Mouse (Mus musculus): ENCODE data around the gene H2afj. TPM values are rescaled to one million over a fixed set of nuclear protein-coding genes. Genes with fewer than 3 reads are reported as not detected.
A peak's percentile ranks its signal among the peaks of the same experiment; 100 is the strongest.

Gene H2afj
- polyA plus RNA-seq, 1 experiment: 1,079 TPM

DNA sequence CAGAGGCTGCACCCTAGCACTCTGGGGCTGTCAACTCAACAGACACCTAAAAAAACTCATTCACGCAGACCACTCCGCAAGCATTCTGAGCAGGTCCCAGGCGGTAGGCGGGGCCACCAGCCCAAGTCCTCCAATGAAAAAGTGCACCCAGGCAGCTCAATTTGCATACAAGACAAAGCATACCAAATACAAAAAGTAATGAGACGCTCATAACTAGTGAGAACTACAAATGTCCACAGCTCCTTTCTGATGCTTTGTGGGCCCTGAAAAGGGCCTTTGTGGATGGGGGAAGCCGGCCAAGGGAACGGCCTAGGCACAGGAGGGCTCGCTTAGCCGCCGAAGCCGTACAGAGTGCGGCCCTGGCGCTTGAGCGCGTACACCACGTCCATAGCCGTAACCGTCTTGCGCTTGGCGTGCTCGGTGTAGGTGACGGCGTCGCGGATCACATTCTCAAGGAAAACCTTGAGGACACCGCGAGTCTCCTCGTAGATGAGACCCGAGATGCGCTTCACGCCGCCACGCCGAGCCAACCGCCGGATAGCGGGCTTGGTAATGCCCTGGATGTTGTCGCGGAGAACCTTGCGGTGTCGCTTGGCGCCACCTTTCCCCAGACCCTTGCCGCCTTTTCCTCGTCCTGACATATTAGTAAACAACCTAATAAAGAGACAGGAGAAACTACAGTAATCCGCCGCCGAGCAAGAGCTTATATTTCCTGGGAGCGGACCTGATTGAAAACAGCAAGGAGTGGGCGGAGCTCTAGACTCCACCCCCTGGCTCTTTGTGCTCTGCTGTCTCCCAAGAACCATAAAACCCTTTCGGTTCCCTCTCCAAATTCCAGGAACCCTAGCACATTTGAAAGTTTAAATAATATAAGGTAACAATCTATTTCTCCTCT is 4.1 kb upstream of the H2afj start, which contains the start of gene Hist4h4:
TSS of gene Hist4h4 (minus strand) at position 677 of the 895 bp plus-strand sequence.
- TF ChIP-seq FLI1 (IDR thresholded peaks at IDR 0.05; ENCODE audit: low read length) (no peak), GATA1 (IDR thresholded peaks at IDR 0.05; ENCODE audit: borderline replicate concordance, low read length) (no peak)
- peak within 1 kb of the TSS; percentile 93 for H3K4me3 ChIP-seq (replicated peaks)

DNA sequence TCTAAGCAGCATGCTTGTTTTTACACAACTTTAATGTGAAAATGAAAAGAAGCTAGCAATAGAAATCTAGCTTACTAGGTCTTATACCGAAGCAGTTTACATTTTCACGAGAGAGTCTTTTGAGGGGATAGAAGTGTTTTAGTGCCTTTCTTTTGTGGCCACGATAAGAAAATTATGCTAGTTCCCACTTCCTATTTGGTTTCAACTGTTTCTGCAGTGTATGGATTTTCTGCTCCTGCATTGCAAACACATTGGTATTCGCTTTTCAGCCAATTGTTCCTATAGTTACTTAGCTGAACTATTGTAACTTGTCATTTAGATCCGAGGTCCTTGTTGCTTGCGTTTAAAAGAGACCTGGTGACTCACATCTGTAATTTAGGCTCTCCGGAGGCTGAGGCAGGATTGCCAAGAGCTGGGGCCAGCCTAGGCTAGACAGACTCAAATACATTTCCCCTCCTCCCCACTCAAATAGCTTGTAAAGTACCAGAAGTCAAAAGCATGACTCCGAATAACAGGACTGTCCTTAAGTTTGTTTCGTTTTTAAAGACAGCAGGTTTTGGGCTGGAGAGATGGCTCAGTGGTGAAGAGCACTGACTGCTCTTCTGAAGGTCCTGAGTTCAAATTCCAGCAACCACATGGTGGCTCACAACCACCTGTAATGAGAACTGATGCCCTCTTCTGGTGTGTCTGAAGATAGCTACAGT is 3.2 kb upstream of the H2afj start:
- H3K27me3 ChIP-seq (replicated peaks): no peaks in the 10 kb centered on the region
- TF ChIP-seq GATA1 (IDR thresholded peaks at IDR 0.05; ENCODE audit: borderline replicate concordance, low read length) (no peak), FLI1 (IDR thresholded peaks at IDR 0.05; ENCODE audit: low read length) (no peak)
- H3K36me3 ChIP-seq (replicated peaks; ENCODE audit: low read length): peaks cover 4% of the 10 kb centered on the region
- H3K9me3 ChIP-seq: no peaks in the 10 kb centered on the region
- H3K4me1 ChIP-seq: peaks cover 45% of the 10 kb centered on the region
- H3K4me3 ChIP-seq (replicated peaks): peak overlapping the region; percentile 93

More for the DNA sequence above, 4.1 kb upstream of the H2afj start, which contains the start of gene Hist4h4:
- Histone ChIP-seq H3K36me3 (replicated peaks; ENCODE audit: low read length) (no peaks in the 10 kb centered on the region), H3K4me1 (peaks cover 41% of the 10 kb centered on the region), H3K27me3 (replicated peaks) (no peaks in the 10 kb centered on the region), H3K9me3 (no peaks in the 10 kb centered on the region)

DNA sequence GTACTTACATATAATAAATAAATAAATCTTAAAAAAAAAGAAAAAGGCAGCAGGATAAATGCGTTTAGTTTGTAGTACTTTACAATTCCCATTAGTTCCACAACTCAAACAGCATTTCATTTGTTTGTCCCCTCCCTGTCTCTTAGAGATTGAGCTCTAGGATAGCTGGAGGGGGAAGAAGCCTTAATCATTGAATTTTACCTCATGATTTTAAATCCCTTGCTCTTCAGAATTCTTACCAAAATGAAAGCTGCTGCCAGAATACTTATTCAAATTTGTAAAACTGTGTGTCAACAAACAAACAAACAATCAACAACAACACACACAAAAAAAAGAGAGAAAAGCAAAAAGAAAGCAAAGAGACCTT is 2.7 kb upstream of the H2afj start:
- Histone ChIP-seq H3K36me3 (replicated peaks; ENCODE audit: low read length) (peaks cover 9% of the 10 kb centered on the region), H3K4me1 (peaks cover 50% of the 10 kb centered on the region), H3K27me3 (replicated peaks) (no peaks in the 10 kb centered on the region), H3K9me3 (no peaks in the 10 kb centered on the region), H3K4me3 (replicated peaks) (peak overlapping the region; percentile 85)
- no peak for TF ChIP-seq GATA1 (IDR thresholded peaks at IDR 0.05; ENCODE audit: borderline replicate concordance, low read length)
- TF ChIP-seq FLI1 (IDR thresholded peaks at IDR 0.05; ENCODE audit: low read length): no peak

DNA sequence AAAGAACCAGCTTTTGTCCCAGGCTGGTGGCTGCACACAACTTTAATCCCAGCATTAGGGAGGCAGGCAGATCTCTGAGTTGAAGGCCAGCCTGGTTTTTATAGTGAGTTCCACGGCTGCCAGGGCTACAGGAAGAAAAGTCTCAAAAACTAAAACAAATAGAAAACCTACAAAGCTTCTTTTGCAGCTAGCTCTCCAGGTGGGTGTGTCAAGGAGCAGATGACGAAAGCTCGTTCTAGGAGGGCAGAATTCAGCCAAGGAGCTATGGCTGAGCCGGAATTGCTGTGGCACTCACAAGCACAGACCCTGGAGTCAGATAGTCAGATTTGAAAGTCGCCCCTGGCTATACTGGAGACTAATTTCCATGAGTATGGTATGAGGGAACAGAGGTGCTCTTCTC is 1.2 kb upstream of the H2afj start:
- no peaks in the 10 kb centered on the region for H3K9me3 ChIP-seq
- H3K4me3 ChIP-seq (replicated peaks): no peak overlapping the region
- no peaks in the 10 kb centered on the region for H3K27me3 ChIP-seq (replicated peaks)
- H3K36me3 ChIP-seq (replicated peaks; ENCODE audit: low read length): peaks cover 23% of the 10 kb centered on the region
- TF ChIP-seq GATA1 (IDR thresholded peaks at IDR 0.05; ENCODE audit: borderline replicate concordance, low read length) (no peak), FLI1 (IDR thresholded peaks at IDR 0.05; ENCODE audit: low read length) (no peak)
- H3K4me1 ChIP-seq: peaks cover 61% of the 10 kb centered on the region

DNA sequence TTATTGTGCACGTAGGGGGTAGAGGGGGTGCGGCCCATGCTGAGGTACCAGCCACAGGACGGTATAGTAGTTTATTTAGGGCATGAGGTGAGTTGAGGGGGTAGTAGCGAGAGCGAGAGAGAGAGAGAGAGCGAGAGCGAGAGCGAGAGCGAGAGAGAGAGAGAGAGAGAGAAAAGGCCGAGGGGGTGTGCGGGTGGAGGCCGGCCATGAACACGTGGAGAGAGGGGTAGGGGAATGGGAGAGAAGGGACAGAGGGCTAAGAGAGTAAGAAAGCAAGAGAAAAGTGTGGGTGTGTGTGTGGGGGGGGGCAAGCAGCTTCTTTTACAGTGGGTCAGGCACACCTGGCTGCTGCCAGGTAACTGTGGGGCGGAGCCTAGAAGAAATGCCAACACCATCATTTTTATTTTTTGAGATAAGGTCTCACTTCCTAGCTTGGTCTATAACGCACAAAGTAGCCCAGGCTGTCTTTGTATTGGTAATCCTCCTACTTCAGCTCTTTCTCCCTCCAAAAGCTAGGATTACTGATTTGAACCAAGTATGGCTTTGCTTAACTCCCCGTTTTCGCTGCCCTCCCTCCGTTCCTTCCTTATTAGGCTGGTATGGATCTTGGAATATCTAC is 540 bp upstream of the H2afj start:
- Histone ChIP-seq H3K4me3 (replicated peaks) (peak overlapping the region; percentile 94), H3K4me1 (peaks cover 65% of the 10 kb centered on the region), H3K27me3 (replicated peaks) (no peaks in the 10 kb centered on the region), H3K36me3 (replicated peaks; ENCODE audit: low read length) (peaks cover 30% of the 10 kb centered on the region), H3K9me3 (no peaks in the 10 kb centered on the region)
- no peak for TF ChIP-seq GATA1 (IDR thresholded peaks at IDR 0.05; ENCODE audit: borderline replicate concordance, low read length)
- no peak for TF ChIP-seq FLI1 (IDR thresholded peaks at IDR 0.05; ENCODE audit: low read length)

DNA sequence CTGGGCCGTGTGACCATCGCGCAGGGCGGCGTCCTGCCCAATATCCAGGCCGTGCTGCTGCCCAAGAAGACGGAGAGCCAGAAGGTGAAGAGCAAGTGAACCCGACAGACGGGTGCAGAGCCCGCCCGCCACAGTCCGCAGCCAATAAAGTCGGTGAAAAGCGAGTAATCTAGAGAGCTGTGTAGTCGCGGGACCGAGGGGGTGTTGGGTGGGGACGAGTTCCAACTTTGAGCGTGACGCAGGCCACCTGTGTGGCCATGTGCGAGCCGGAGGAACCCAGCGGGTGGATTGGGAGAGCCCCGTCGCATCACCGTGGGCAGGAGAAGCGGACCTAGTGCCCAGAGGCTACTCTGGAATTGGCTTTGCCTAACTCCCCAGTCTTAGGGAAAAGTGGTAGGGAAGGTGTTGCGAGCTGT is 595 bp downstream of the H2afj start:
- Histone ChIP-seq H3K27me3 (replicated peaks) (no peaks in the 10 kb centered on the region), H3K9me3 (no peaks in the 10 kb centered on the region), H3K4me1 (peaks cover 64% of the 10 kb centered on the region), H3K36me3 (replicated peaks; ENCODE audit: low read length) (peaks cover 41% of the 10 kb centered on the region), H3K4me3 (replicated peaks) (peak overlapping the region; percentile 94)
- TF ChIP-seq GATA1 (IDR thresholded peaks at IDR 0.05; ENCODE audit: borderline replicate concordance, low read length): no peak
- TF ChIP-seq FLI1 (IDR thresholded peaks at IDR 0.05; ENCODE audit: low read length): no peak

DNA sequence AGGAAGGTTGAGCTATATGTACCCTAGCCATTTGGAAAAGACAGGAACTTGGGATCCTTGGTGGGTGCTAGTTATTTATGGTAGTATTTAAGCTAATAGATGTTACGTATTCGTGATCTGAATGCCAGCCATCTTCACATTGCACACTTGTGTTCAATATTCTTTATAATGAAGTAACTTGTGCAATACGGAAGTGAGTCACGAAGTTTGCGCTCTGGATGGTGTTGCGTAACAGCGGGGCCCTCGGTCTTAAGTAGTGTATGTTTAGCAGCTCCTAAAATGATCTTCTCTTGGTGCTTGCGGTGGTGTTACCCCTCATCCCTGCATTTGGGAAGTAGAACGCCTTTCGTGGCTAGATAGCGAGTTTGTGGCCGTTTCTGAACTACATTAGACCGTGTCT is 1.0 kb downstream of the H2afj start:
- Histone ChIP-seq H3K4me3 (replicated peaks) (peak overlapping the region; percentile 94), H3K27me3 (replicated peaks) (no peaks in the 10 kb centered on the region), H3K4me1 (peaks cover 60% of the 10 kb centered on the region), H3K9me3 (no peaks in the 10 kb centered on the region), H3K36me3 (replicated peaks; ENCODE audit: low read length) (peaks cover 46% of the 10 kb centered on the region)
- TF ChIP-seq FLI1 (IDR thresholded peaks at IDR 0.05; ENCODE audit: low read length): no peak

DNA sequence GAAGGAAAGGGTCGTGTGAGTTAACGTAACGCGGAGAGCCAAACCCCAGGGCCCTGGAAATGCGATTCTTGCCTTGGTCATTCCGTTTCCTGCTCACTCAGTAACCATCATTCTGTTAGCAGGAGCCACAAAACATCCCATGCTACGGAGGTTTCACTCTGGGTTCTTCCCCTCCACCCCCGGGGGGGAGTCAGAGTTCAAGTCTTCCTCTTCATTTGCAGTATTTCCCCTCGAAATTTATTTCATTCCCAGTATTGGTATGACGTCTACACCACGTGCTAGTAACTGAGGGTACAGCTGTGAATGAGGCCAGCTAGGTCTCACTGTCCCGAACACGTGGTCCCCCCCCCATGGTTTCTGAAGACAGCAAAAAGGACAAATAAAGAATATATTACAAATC is 1.6 kb downstream of the H2afj start:
- Histone ChIP-seq H3K9me3 (no peaks in the 10 kb centered on the region), H3K27me3 (replicated peaks) (no peaks in the 10 kb centered on the region), H3K36me3 (replicated peaks; ENCODE audit: low read length) (peaks cover 52% of the 10 kb centered on the region), H3K4me1 (peaks cover 62% of the 10 kb centered on the region), H3K4me3 (replicated peaks) (peak overlapping the region; percentile 94)
- TF ChIP-seq GATA1 (IDR thresholded peaks at IDR 0.05; ENCODE audit: borderline replicate concordance, low read length) (no peak), FLI1 (IDR thresholded peaks at IDR 0.05; ENCODE audit: low read length) (no peak)

DNA sequence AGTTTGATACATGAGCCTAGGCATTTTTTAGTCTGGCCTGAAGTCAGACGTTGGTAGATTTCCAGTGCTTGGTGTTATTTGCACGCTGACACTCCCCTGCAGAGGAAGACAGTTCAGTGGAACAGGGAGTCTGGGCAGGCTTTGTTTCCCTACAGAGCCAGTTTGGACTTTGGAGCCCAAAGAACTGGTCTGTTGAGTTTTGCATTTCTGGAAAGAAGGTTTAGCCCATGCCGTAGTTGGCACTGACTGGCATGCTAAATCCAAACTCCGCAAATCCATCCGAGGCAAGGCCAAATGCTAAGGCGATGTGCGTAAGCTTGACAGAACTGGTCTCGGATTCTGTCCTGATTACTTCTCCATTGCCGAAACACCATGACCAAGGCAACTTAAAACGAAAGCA is 3.2 kb downstream of the H2afj start:
- Histone ChIP-seq H3K36me3 (replicated peaks; ENCODE audit: low read length) (peaks cover 66% of the 10 kb centered on the region), H3K27me3 (replicated peaks) (no peaks in the 10 kb centered on the region), H3K4me3 (replicated peaks) (no peak overlapping the region), H3K9me3 (no peaks in the 10 kb centered on the region), H3K4me1 (peaks cover 56% of the 10 kb centered on the region)
- no peak for TF ChIP-seq FLI1 (IDR thresholded peaks at IDR 0.05; ENCODE audit: low read length)
- no peak for TF ChIP-seq GATA1 (IDR thresholded peaks at IDR 0.05; ENCODE audit: borderline replicate concordance, low read length)
